Mouse (Mus musculus): Measurements from ENCODE around the gene Itgb1.
A peak's percentile ranks its signal among the peaks of the same experiment; 100 is the strongest.

Gene Itgb1

DNA sequence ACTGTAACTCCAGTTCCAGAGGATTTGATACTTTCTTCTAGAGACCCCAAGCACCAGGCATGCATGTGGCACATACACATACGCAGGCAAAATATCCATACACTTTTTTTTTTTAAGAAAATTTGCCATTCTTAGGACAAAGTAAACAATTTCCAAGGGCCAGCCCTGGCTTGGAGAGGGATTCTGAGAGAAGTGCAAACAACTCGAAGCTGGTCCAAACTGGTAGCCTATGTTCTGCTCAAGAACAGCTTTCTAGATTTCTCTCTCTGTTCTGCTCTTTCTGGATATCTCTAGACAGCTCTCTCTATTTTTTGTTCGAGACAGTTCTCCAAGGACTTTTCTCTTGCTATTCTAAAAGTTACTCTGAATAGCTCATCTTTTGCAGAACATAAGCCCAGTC, 3.5 kb upstream of the Itgb1 start:
- DNase-seq (ENCODE audit: low spot score in 2 of 2) = no peak

DNA sequence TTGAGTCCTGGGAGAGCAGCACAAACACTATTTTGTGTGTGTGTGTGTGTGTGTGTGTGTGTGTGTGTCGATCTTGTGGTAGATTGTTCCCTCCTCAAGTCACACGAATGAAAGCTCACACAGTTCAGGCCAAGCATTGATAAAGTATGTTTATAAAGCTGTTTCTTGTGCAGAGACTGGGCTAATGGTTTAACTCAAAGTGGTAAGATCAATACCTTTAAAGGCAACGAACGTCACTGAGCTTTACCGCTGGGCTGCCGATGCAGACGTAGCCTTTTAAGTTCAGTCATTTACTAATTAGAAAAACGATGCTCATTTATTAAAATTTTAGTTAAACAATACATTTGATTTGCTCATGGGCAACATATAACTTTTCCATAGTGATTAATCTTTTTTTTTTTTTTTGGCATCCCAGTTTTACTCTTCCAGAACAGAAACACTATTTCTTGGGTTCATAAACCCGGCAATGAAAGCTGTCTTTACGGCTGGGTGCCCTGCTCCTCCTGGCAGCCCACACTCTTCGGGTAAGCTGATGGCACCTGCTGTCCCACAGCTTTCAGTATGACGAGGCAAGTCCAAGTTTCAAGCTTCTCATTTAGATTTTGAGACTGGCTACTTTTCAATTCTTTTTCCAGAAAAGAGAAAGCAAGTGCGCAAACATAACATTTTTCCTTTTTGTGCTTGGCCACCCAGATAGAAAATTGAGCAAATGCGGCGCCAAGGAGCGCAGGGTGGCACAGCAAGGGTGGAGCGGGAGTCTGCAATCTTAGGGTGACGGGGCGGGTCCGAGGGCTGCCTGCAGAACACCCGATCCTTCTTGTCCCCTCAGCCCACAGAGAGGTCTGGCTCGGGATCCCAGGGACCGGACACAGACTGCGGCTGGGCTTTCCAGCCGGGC, 596 bp upstream of the Itgb1 start:
- DNase-seq (ENCODE audit: low spot score in 2 of 2) = no peak

DNA sequence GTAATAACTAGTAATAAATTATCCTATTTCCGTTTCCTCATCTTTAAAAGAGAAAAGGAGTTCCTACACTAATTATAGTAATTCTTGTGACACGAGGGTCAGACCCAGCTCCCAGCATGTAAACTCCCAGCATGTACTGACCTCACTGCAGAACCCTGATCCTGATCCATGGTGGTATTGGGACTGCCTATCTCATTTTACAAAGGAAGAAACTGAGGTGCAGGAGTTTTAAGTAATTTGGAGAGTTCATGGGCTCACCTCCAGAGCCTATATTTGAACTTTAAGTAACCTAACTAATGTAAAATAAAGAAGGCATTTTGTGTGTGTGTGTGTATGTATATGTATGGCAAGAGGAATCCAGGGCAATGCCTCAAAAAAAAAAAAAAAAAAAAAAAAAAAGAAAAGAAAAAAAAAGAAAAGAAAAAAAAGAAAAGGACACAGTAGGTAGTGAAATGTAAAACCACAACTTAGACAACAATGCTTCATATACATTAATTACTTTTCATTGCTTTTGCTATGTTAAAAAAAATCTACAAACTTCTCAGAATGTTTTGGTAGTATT, 1.1 kb downstream of the Itgb1 start:
- no peak for DNase-seq (ENCODE audit: low spot score in 2 of 2)

- DNase-seq (ENCODE audit: low spot score in 2 of 2) = no peak
These were observed 3.2 kb downstream of the Itgb1 start for GRCm38 (mm10) chr8:128688679-128689078.

- no peak for DNase-seq (ENCODE audit: low spot score in 2 of 2)
These were observed 4.6 kb downstream of the Itgb1 start for GRCm38 (mm10) chr8:128690056-128690455.

DNA sequence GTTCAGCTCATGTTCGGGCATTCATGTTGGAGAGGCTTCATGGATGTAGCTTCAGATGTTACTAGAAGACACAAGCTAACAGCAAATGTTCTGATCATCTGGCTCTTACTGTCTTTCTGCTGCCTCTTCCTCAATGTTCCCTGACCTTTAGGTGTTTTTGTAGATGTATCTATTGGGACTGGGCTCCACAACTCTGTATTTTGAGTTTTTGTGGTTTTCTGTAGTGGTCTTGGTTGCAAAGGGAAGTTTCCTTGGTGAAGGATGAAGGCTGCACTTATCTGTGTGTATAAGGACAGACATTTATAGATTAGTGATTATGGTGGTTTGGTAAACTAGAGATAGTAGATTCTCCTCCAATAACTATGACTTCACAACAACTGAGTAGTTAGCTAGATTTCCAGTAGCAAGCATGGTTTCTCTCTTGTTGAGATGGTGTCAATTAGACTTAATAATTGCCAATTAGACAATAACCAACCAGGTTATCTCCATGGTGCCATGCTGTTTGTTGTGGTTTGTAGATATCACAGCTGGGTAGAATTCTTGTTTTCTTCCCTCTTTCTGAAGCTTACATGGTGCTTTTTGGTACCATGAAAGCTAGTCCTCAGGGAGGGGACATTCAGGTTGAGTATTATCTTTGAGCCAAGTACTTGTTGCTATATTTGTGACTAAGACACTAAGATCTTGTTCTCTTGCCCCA, 11.4 kb downstream of the Itgb1 start:
- no peak for DNase-seq (ENCODE audit: low spot score in 2 of 2)

DNA sequence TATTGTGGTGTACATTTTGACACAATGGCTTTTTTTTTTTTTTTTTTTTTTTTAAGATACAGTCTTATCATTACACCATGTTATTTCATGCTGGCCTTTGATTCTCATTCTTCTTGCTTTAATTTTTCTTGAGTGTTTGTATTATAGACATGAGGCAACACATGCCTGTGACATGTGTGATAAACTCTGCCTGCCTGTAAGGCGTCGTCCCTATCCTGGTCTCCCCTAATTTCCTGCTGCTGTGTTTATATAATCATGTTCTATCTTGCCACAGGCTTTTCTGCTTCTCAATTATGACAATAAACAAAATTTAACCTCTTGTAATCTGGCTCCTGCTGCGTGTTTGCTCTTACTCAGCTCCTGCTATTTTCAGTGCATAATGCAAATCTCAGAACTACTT, 12.5 kb downstream of the Itgb1 start:
- no peak for DNase-seq (ENCODE audit: low spot score in 2 of 2)

DNA sequence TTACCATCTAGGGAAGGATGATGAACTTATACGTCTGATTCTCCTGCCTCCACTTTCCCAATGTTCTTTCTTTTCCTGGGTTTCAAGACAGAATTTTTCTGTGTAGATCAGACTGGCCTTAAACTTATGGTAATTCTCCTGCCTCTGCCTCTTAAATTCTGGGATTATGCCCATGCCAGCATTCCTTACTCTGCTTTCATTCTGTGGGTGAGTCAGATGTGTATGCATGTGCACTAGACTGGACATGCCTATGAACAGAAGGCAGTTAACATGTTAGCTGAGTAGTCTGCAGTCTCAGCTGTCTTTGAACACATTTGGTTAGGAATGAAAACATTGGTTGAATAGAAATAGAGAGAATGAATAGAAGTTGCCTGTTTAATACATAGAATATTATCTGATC, 18.9 kb downstream of the Itgb1 start:
- no peak for DNase-seq (ENCODE audit: low spot score in 2 of 2)

DNA sequence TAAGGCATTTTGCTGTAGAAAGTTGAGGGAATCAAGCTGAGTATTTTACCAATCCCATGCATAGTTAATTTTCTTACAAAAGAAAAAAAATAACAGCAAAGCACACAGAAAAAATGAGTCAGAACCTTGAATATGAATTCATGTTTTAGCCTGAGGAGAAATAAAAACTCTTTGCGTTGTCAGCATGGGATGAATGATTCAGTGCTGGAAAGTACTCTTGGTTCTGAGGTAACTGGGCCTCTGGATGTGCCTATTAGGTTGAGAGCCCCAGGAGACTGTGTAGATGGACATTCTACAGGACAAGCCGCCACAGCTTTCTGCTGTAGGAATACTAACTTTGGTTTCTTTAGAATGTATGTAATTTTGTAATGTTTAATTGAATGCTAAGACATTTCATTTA, 19.4 kb downstream of the Itgb1 start:
- DNase-seq (ENCODE audit: low spot score in 2 of 2) = no peak

DNA sequence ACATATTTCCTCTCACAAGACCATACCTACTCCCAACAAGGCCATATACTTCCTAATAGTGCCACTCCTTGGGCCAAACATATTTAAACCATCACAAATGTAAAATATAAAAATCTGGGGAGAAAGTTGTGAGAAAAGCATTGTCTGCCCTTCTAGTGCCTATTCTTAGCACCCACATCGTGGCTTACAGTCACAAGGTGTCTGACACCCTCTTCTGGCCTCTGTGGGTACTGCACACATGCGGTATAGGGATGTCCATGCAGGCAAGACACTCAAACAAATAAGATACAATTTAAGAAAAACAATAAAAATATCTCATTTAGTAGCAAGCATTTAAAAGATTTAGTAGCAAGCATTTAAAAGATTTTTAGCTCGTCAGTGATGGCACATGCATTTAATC, 23.8 kb downstream of the Itgb1 start:
- peak; percentile 54 to 78 for DNase-seq (ENCODE audit: low spot score in 2 of 2)

DNA sequence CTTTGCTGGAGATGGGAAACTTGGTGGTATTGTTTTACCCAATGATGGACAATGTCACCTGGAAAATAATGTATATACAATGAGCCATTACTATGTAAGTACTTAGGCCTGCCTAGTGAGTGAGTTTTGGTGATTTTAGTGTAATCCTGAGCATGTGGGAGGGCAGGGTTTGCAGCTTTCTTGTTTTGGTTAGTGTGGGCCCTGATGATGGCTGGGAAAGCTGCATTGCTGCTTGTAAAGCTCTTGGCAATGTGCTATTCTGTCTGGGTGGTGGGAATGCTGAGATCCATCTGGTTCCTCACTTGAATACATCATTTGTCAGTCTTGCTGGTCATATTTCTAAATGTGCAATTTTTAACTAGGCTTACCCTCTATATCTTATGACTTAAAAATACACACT, 30.7 kb downstream of the Itgb1 start:
- DNase-seq (ENCODE audit: low spot score in 2 of 2) = no peak

GRCm38 (mm10) chr8:128724819-128725218, 39.4 kb downstream of the Itgb1 start:
- no peak for DNase-seq (ENCODE audit: low spot score in 2 of 2)

- DNase-seq (ENCODE audit: low spot score in 2 of 2) = no peak
These were observed 41.8 kb downstream of the Itgb1 start for GRCm38 (mm10) chr8:128727213-128727612.

- DNase-seq (ENCODE audit: low spot score in 2 of 2) = no peak
These were observed 46.8 kb downstream of the Itgb1 start for GRCm38 (mm10) chr8:128732254-128732653.

DNA sequence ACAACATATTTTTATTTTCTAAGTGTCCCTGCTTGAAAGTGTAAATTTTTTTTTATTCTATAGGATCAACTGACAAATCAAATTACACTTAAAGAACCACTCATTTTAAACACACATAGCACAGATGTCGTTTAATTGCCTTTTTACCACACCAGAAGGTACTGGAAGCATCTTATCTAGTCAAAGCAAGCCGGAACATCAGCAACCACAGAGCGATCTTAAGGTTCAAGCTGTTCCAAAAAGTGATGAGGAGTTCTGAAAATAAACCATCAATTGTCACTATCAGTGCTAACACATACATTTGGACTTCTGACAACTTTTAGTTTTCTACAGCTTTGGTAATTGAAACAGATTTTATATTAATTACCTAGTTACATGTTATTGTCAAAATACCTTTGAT, 48.7 kb downstream of the Itgb1 start:
- no peak for DNase-seq (ENCODE audit: low spot score in 2 of 2)

GRCm38 (mm10) chr8:128735692-128736091, 50.2 kb downstream of the Itgb1 start:
- DNase-seq (ENCODE audit: low spot score in 2 of 2) = no peak

Data from heart, adult 9 months (tissue).